Mouse (Mus musculus): ENCODE data around the gene Slc5a4b.
"Not testable (repeated sequence)": the region's sequence is repeated elsewhere in the genome, so short reads cannot be mapped to it uniquely, and the experiment has no call there.

The Slc5a4b gene

DNA sequence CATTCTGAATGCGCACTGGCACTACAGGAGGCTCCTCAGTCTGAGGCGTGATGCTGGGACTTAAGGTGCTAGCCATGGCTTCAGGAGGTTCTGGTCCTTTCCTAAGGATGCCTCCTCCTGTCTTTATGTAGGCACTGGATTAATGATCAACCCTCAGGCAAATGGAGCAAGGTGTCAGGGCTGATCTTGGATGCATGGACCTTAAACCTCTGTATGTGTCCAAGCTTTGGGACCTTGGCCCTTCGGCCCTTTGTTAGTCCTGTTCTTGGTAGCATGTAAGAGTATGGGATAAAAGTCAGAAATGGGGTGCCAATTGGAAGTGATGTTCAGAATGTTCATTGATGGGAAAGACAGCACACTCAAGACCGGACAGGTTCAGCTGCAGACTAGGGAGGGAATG, at the start of gene Slc5a4b:
Gene Slc5a4b, minus strand, starts transcription at position 101 of the 400 bp plus-strand sequence.
- DNase-seq (ENCODE audit: low spot score in 2 of 2) = no peak

DNA sequence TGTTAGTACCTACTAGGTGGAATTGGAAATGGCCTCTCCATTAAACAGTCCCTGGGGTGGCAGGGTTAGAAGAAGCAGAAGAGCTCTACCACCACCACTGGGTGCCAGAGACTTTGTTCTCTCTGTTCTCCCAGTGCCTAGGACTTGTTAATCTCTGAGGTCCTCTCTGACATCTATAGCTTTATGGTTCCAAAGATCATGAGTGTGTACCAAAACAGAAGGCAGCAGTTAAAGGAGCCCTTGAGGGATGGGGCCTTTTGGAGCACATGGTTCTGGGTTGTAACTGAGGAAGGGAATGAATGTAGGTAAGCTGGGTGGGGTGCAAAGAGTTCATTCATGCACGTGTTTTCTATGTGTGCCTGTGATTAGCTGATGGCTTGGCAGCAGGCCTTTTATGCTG, 47.2 kb upstream of the Slc5a4b start:
- DNase-seq (ENCODE audit: low spot score in 2 of 2) = no peak

DNA sequence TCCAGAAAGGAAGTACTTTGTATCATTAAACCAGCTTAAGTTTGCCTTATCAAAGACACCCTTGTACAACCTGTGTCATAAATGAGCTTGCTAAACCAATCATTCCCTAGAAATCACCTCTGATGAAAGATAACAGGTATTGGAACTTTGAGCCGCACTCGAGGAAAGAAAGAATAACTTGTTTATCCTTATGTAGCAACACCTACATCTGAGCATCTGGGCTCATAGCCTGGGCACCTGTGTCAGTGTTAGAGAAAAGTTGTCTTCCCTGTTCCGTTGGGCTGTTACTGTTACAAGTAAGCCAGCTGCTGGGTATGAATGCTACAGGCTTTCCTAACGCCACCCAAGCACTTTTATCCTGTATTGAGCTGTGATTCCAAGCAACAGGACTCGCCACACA, 46.8 kb upstream of the Slc5a4b start:
- DNase-seq (ENCODE audit: low spot score in 2 of 2) = no peak

DNA sequence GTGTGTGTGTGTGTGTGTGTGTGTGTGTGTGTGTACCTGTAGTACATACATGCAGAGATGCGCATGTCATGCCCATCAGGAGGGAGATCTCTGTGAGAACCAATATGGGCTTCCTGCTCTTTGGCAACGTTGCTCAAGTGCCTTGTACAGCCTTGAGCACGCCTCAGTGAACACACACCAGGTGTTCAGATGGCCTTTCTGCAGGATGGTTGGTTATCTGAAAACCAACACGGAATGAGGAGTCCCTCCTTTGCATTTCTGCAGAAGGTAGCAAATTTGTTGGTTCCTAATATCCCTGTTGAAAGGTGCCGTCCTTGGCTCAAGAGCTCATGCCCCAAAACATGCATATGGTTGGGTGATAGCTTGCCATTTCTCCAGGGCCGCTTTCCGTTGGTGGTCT, 45.1 kb upstream of the Slc5a4b start:
- DNase-seq (ENCODE audit: low spot score in 2 of 2) = no peak

DNA sequence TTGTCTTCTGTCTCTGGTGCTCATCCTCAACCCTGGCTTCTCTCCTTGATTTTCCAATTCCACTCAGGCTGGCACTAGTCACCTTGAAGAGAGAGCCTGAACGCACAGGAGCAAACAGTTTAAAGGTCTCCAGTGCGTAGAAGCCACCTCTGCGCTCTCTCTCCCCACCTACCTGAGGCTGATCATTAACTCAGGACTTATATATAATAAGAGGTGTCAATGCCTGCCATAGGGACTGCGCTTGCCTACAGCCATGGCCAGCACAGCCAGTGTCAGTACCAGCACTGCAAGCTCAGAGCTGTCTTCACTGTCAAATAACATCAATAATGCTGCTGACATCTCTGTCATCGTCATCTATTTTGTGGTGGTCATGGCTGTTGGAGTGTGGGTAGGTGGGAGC, 36.5 kb upstream of the Slc5a4b start, which contains the start of gene Slc5a4a:
Gene Slc5a4a, plus strand, starts transcription at position 174 of the 400 bp plus-strand sequence.
- DNase-seq (ENCODE audit: low spot score in 2 of 2) = no peak

DNA sequence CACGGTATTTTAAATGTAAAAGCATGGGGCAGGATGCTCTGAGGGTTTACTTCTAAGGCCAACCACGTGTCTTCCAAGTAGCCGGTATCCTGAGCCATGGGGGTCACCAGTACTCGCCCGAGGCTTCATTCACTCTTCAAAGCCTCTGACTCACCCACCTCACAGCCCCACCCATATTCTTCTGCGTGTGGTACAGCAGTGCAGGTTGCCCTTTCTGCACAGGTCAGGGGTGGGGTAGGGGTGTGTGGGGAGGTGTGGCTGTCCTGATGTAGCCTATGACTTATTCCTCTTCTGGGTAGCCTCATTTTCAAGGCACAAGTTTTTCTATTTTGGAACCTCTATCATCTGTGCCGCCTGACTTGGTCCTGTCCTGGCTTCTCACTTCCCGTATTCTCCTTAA, 36.1 kb upstream of the Slc5a4b start:
- DNase-seq (ENCODE audit: low spot score in 2 of 2) = no peak

DNA sequence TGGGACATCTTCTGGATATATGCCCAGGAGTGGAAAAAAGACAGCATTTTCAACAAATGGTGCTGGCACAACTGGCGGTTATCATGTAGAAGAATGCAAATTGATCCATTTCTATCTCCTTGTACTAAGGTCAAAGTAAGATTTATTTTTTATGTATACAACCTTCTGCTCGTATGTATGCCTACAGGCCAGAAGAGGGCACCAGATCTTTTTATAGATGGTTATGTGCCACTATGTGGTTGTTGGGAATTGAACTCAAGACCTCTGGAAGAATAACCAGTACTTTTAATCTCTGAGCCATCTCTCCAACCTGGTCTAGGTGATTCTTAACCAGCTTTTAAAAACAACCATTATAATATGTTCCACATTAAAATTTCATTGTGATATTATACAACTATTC, 25.6 kb upstream of the Slc5a4b start:
- DNase-seq (ENCODE audit: low spot score in 2 of 2) = no peak

DNA sequence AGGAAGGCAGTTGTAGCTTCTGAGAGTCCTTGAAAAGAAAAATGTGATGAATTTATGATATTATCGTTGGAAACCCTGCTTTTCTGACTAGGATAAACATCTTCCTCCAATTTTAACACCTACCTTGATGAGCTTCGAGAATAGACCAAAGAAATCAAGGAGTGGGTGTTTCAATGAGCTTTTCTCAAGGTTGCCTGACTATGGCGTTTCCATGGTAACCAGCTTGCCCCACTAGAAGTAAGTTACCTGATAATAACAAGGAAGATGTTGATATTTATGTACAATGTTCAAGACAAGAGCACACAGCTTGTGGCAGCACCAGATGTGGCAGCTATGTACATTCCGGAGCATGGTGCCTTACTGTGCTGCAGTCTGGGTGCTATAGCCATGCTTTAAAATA, 21.7 kb upstream of the Slc5a4b start:
- no peak for DNase-seq (ENCODE audit: low spot score in 2 of 2)

DNA sequence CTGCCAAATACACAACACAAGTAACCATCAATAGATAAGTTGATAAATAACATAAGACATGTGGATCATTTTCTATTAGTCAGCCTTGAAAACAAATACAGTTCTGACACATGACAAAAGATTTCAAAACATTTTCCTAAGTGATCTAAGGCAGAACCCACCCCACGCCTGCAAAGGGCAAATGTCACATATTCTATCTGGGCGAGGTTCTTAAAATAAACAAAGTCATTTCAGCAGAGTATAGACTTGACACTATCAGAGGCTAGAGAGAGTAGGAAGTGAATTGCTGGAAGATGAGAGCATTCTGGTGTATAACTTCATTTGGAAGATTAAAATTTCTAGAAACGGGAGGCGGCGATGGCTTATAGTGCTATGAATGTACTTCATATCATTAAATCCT, 10.7 kb upstream of the Slc5a4b start:
- DNase-seq (ENCODE audit: low spot score in 2 of 2) = no peak

DNA sequence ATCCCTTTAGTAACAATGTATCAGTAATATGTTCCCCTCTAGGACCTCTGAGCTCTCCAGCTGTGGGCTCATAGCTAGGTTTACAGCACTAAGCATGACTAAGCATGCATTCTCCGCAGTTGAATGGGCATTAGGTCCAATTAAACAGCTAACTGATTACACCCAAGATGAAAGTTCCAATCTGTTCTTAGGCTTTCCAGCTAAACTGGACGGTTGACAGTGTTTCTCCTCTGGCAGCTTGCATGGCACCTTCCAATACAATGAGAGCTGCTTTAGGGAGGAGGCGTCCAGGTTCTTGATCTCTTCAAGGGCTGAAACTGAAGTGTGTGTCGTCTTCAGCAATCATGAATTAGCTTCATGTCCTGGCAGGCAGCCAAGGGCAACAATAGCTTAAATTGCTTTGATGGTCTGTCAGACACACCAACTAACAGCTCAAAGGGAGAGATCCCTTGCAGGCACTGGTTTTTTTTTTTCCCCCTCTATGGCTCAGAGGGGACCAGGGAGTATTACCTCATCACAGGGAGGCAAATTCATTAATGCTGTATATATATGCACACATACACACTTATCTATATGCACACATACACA, 9.5 kb upstream of the Slc5a4b start:
- DNase-seq (ENCODE audit: low spot score in 2 of 2) = no peak

DNA sequence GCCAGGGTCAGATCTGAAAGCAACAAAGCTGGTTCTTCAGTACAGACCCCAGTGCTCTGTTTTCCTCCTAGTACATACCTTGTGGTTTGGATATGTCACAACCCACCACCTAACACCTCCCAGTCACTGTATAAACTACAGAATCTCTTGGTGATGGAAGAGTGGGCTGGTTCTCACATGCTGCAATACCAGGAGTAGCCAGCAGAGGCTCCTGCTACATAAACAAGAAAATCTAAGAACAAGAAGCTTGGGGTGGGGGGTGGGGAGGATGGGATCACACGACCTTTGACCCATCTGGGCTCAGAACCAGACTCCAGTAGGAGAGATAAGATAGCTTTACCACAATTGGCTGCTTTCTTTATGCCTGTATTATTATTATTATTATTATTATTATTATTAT, 8.0 kb upstream of the Slc5a4b start:
- no peak for DNase-seq (ENCODE audit: low spot score in 2 of 2)

DNA sequence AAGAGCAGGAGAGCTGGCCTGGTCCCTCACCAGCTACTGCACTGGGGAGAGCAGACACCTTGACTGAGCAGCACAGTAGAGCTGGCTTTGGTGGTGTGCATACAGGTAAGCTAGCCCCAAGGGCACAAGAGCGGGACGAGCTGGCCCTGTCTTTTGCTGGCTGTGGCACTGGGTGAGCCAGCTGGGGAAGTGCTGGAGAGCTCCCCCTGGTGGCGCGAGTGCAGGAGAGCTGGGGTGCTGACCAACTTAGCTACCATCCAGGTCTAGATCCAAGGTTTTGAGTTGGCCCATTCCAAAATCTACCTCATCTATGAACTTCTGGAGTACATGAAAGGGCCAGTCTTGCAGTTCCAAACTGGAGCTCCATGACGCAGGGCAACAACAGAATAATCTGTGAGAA, 7.2 kb upstream of the Slc5a4b start:
- DNase-seq (ENCODE audit: low spot score in 2 of 2) = peak in 1 of 2 experiments; percentile 12

DNA sequence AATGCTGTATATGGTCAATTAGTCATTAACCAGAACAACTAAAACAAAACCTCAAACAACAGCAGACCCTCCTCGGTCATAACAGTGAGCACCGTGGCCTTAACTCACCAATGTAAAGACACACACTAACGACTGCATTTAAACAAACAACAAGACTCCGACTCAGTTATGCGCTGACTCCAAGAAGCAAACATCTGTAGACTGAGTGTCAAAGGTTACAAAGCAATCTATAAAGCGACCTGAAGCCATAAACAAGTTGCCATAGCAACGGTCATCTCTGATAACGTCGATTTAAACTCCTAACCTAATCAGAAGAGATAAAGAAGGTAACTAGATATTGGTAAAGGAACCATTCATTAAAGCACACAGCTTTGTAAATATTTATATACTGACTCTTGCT, 13.4 kb downstream of the Slc5a4b start:
- DNase-seq (ENCODE audit: low spot score in 2 of 2) = no peak

DNA sequence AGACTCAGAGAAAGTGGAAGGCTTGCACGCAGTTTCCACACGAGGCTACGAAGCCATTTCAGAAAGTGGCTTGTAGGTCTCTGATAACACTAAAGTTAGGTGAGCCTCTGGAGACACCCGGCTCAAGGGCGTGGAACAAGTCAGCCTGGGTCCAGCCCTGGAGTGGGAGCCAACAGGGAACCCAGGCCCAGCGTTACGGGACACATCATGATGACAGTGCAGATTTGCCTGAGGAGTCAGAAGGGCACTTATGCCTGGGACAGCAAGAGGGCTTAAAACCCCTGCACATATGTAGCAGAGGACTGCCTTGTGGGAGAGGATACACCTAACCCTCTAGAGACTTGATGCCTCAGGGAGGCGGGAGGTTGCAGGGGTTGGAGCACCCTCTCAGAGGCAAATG, 14.2 kb downstream of the Slc5a4b start:
- no peak for DNase-seq (ENCODE audit: low spot score in 2 of 2)

DNA sequence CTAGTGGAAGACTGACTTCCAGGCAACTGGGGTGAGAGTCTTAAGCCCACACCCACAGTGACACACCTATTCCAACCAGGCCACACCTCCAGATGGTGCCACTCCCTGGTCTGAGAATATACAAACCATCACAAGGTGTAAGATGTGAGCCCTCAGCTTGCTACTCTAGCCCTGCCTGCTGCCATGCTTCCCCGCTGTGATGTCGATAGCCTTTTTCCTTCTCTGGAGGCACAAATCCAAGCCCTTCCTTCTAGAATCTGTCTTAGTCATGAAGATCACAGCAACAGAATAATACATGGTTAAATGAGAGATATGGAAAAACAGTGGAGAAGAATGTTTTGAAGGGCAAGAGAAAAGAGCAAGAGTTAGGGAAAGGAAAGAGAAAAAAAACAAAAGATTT, 33.8 kb downstream of the Slc5a4b start:
- not testable (repeated sequence) for DNase-seq (ENCODE audit: low spot score in 2 of 2)

DNA sequence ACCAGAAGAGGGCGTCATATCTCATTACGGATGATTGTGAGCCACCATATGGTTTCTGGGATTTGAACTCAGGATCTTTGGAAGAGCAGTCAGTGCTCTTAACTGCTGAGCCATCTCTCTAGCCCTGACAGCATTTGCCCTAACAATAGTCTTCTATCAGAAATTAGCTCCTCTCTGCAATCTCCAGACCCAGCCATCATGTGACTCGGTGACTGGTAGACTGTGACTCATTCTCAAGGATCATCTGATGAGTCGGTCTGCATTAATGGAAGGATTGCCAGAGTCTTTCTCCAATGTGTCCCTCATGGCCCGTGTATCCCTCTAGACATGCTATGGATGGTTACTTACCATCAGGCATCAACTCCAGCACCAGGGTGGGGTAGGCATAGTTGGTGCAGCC, 38.7 kb downstream of the Slc5a4b start:
- not testable (repeated sequence) for DNase-seq (ENCODE audit: low spot score in 2 of 2)

DNA sequence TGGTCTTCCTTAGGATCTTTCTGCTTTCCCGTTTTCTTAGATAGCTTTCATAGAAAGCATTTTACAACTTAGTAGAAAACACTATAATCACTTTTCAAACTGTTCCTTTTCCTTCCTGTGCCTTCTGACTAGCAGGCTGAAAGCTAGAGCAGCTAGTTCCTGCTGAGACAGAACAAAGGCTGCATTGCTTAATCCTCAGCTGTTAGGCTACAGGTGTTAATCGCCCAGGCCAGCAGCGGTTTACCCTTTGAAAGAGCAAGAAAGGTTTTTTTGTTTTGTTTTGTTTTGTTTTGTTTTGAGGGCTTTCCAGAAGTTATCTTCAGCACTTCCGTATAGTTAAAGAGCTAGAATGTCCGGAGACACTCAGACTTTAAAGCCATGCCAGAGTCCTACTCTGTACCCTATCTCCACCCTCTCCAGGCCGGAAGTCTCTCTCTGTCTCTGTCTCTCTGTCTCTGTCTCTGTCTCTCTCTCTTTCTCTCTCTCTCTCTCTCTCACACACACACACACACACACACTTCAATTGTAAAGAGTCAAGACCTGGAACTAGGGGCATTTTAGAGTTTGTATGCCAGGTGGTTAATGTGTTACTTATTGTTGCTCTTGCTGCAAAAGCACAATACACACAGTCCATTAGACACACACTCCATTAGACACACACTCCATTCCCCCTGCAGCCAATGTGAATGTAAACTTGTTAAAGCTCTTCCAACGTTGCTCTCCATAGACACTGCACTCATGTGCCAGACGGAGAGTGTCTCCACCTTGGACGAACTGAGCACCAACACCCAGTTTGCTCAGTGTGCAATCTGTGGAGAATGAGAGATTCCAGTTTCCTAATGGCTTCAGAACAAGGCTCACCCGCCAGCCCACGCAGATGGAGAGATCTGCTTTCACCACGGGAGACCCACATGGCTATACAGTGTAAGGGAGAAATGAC, 42.8 kb downstream of the Slc5a4b start:
- DNase-seq (ENCODE audit: low spot score in 2 of 2) = no peak

DNA sequence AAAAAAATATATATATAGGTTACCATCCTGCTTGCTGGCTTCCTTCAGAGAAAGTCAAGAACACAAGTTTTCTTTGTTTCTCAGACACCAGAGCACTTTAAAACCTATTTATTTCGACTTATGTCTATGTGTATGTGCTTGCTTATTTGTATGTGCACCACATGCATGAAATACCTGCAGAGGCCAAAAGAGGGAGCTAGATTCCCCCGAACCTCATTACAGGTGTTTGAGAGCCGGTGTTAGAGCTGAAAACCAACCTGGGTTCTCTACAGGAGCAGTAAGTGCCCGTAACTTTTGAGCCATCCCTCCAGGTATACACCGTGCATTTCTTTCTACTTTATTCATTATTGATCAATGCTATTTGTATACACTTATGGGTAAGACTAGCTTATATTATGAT, 48.3 kb downstream of the Slc5a4b start:
- DNase-seq (ENCODE audit: low spot score in 2 of 2) = no peak

DNA sequence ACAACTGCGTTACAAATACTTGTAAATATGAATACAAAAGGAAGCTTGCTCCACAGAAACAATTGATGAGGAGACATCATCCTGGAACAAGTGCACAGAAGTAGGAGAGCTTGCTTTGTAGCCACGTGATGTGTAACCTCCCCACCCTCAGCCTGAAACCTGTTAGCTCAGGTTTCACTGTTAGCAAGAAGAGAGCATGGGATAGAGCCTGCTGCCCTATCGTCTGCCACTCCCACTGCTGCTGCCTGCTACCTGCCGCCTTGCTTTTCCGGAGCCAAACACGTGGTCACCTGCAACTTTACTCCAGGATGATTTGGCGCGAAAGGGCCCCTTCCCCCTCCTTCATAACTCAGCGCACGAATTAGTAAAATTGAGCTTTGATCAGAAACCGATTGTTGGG, 58.9 kb downstream of the Slc5a4b start:
- DNase-seq (ENCODE audit: low spot score in 2 of 2) = no peak

DNA sequence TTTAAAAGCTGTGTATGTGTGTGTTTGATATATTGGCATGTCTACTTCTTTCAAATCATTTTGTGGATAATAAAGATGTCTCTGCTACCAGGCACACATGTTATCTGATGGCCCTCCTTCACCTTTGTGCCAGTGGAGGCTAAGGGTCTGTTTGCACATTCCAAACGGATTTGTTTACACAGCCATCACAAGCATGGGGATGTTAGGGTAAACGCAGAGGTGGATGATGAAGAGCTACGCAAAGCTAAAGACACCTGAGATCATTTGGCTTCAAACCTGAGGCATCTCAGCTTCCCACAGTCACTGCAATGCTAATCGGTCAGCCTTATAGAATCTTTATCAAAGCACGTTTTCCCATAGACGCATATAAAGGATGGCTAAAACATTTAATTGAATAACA, 61.8 kb downstream of the Slc5a4b start:
- no peak for DNase-seq (ENCODE audit: low spot score in 2 of 2)

DNA sequence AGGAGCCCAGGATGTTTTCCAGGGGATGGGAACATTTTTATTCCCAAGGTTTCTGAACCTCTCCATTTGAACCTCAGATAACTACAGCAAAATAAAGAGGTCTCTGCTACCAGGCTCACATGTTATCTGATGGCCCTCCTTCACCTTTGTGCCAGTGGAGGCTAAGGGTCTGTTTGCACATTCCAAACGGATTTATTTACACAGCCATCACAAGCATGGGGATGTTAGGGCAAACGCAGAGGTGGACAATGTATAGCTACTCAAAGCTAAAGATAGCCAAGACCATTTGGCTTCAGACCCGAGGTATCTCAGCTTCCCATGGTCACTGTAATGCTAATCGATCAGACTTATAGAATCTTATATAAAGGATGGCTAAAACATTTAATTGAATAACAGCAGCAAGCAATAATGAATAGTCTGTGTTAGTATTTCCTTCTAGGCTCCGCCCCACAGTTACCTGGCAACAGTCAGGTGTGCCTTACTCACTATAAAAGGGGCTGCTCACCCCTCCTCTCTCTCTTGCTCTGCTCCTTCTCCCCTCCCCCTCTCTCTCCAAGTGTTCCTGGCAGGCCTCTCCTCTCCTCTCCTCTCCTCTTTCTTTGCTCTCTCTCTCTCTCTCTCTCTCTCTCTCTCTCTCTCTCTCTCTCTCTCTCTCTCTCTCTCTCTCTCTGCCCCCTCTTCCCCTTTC, 63.4 kb downstream of the Slc5a4b start:
- no peak for DNase-seq (ENCODE audit: low spot score in 2 of 2)

DNA sequence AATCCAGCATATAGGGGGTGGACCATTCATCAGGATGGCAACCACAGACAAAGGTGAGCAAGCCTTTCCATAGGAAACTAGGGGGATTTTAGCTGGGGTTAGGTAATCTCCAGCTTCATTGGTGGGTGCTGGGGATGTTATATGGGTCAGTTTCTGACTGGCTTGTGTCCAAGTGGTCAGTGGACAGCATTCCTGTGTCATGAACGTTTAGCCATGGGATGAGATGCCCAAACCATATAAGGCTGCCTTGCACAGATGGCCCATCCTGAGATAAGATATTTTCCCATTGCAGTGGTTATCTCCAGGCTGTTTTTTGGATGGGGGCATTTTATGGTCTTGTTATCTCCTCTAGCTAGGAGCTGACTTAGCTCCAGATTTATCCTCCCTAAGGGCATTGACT, 64.0 kb downstream of the Slc5a4b start:
- DNase-seq (ENCODE audit: low spot score in 2 of 2) = no peak

DNA sequence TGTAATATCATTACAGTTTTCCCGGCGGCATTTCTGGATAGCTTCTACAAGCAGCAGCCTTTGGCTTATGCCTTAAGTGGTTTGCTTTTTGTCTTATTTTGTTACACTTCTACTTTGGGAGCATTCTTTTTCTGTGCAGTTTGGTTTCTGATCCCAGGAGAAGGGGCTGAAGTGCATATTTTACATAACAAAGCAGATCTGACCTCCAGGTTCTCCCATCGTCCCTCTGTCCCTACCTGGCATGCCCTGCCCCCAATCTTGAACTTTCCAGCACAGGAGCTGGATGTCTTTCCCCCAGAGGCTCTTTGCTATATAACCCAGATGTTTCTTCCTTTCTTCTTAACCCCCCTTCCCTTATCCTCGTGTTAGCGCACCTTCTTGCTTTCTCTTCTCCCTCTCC, 65.4 kb downstream of the Slc5a4b start:
- no peak for DNase-seq (ENCODE audit: low spot score in 2 of 2)

All from frontal cortex, postnatal 25 days (tissue).